Mouse (Mus musculus) MEL (cell line): Measurements from ENCODE around the gene Fam172a.

Experiments used
- CHD1 ChIP-seq: IDR thresholded peaks from 2 replicates; pipeline ENCODE4 v1.6.1; 2012; ENCODE audit warnings: low read depth, mild to moderate bottlenecking, inconsistent platforms, low read length, improper control_type of control experiment
- CTCF ChIP-seq, 3 experiments: IDR thresholded peaks in 2 of 3; conservative IDR thresholded peaks in 1 of 3; 2 replicates each; pipeline ENCODE4 v1.5.1; 2011 to 2012; ENCODE audit warnings: low read length in 3 of 3, low read depth in 2 of 3, mild to moderate bottlenecking in 2 of 3, improper control_type of control experiment in 1 of 3, inconsistent platforms in 1 of 3, mixed read lengths in 1 of 3, moderate library complexity in 1 of 3; ENCODE audit not compliant: control insufficient read depth in 1 of 3, insufficient read depth in 1 of 3, poor library complexity in 1 of 3, severe bottlenecking in 1 of 3
- JUND ChIP-seq: IDR thresholded peaks from 2 replicates; pipeline ENCODE4 v1.6.1; 2011; ENCODE audit warnings: low read depth, mild to moderate bottlenecking, improper control_type of control experiment, low read length
- MAFK ChIP-seq: IDR thresholded peaks from 2 replicates; pipeline ENCODE4 v1.6.1; 2011; ENCODE audit warnings: low read depth, mild to moderate bottlenecking, low read length, improper control_type of control experiment, borderline replicate concordance
- MYB ChIP-seq: IDR thresholded peaks from 2 replicates; pipeline ENCODE4 v1.6.1; 2011; ENCODE audit warnings: mild to moderate bottlenecking, low read depth, low read length, improper control_type of control experiment
- MYC ChIP-seq: IDR thresholded peaks from 2 replicates; pipeline ENCODE4 v1.6.1; 2011; ENCODE audit warnings: low read depth, mild to moderate bottlenecking, low read length, improper control_type of control experiment, moderate library complexity
- SIN3A ChIP-seq: IDR thresholded peaks from 2 replicates; pipeline ENCODE4 v1.6.1; 2012; ENCODE audit warnings: low read length, improper control_type of control experiment, inconsistent platforms

GRCm38 (mm10) chr13:78172861-78173260 is 471.0 kb downstream of the Fam172a start:
- TF ChIP-seq CTCF (IDR thresholded peaks at IDR 0.05 in 2 of 3, conservative IDR thresholded peaks at IDR 0.05 in 1 of 3; ENCODE audit: control insufficient read depth in 1 of 3, insufficient read depth in 1 of 3, low read depth in 2 of 3, low read length in 3 of 3, poor library complexity in 1 of 3, severe bottlenecking in 1 of 3): no peak
- TF ChIP-seq MYC: no peak
- TF ChIP-seq CHD1: no peak
- no peak for TF ChIP-seq MYB
- TF ChIP-seq MAFK: no peak
- no peak for TF ChIP-seq JUND
- TF ChIP-seq SIN3A: no peak
